20 mouse cellular contexts compared by ENCODE assay signal in genomic region chr10:111723885-111724284, GRCm38 (mm10).
A peak's percentile ranks its signal among the peaks of the same experiment; 100 is the strongest.
DNase-seq lines count a peak whose midpoint lies in the region; ATAC-seq and TF ChIP-seq lines count a peak whose summit lies in the region.
"Had no signal": no experiment of that assay in that cellular context is flagged by ENCODE, and none has a peak within 500 bp of the region (broad histone marks: within the 10 kb centered on the region; RNA-seq: fewer than 3 reads in every experiment).

No protein-coding gene starts in this region.

- H3K79me2 ChIP-seq in myocyte (ENCODE audit: control insufficient read depth, insufficient read depth): no peaks in the 10 kb centered on the region

- no peaks in the 10 kb centered on the region for H3K36me3 ChIP-seq in forebrain, postnatal 0 days (ENCODE audit: insufficient read depth)
- H3K36me3 ChIP-seq in forebrain, embryonic 10.5 days (replicated peaks): no peaks in the 10 kb centered on the region
- H3K36me3 ChIP-seq in midbrain, embryonic 15.5 days (replicated peaks): no peaks in the 10 kb centered on the region
- no peaks in the 10 kb centered on the region for H3K36me3 ChIP-seq in midbrain, embryonic 14.5 days (ENCODE audit: control insufficient read depth, insufficient read depth, low read length)
- H3K36me3 ChIP-seq in myocyte (ENCODE audit: control insufficient read depth, insufficient read depth): no peaks in the 10 kb centered on the region
- H3K36me3 ChIP-seq: embryonic facial prominence, embryonic 13.5 days; embryonic facial prominence, embryonic 15.5 days; forebrain, embryonic 15.5 days had no signal

- no peak overlapping the region for H3K27ac ChIP-seq in forebrain, postnatal 0 days (ENCODE audit: low read depth, low read length)
- no peak overlapping the region for H3K27ac ChIP-seq in forebrain, embryonic 10.5 days
- H3K27ac ChIP-seq in midbrain, embryonic 15.5 days: no peak overlapping the region
- H3K27ac ChIP-seq in midbrain, embryonic 14.5 days (replicated peaks; ENCODE audit: low read depth, low read length): no peak overlapping the region
- H3K27ac ChIP-seq in cerebellum, adult 2 months (ENCODE audit: insufficient read depth, low read length): no peak overlapping the region
- H3K27ac ChIP-seq: embryonic facial prominence, embryonic 13.5 days; embryonic facial prominence, embryonic 15.5 days; forebrain, embryonic 13.5 days; forebrain, embryonic 15.5 days had no signal

- no peak overlapping the region for H3K4me2 ChIP-seq in forebrain, postnatal 0 days (ENCODE audit: low read depth)
- no peak overlapping the region for H3K4me2 ChIP-seq in midbrain, embryonic 15.5 days
- H3K4me2 ChIP-seq in midbrain, embryonic 14.5 days (ENCODE audit: low read length): no peak overlapping the region
- H3K4me2 ChIP-seq in myocyte (ENCODE audit: low read depth): peak overlapping the region; percentile 58
- H3K4me2 ChIP-seq: embryonic facial prominence, embryonic 13.5 days; embryonic facial prominence, embryonic 15.5 days; forebrain, embryonic 13.5 days; forebrain, embryonic 15.5 days had no signal

- DNase-seq in forebrain, postnatal 0 days: no peak
- DNase-seq in forebrain, embryonic 10.5 days (ENCODE audit: extremely low spot score, low spot score): no peak
- no peak for DNase-seq in midbrain, embryonic 14.5 days
- no peak for DNase-seq in cerebellum, adult 2 months
- DNase-seq: B cell, adult 2 months; cerebellum, adult 11-12 months; cerebellum, adult 8-10 months; cerebellum, adult 9-11 months; cerebellum, postnatal 14 days; cerebellum, postnatal 36 days; embryo, embryonic 11 days had no signal

- no peak overlapping the region for H3K4me3 ChIP-seq in forebrain, postnatal 0 days (ENCODE audit: low read depth, low read length)
- no peak overlapping the region for H3K4me3 ChIP-seq in forebrain, embryonic 10.5 days
- no peak overlapping the region for H3K4me3 ChIP-seq in midbrain, embryonic 15.5 days
- H3K4me3 ChIP-seq in midbrain, embryonic 14.5 days (replicated peaks; ENCODE audit: low read depth, low read length): no peak overlapping the region
- no peak overlapping the region for H3K4me3 ChIP-seq in myocyte
- H3K4me3 ChIP-seq in cerebellum, adult 2 months (replicated peaks; ENCODE audit: insufficient read depth, low read depth, low read length): no peak overlapping the region
- H3K4me3 ChIP-seq: embryonic facial prominence, embryonic 13.5 days; embryonic facial prominence, embryonic 15.5 days; erythroblast, embryonic 14.5 days; forebrain, embryonic 13.5 days; forebrain, embryonic 15.5 days had no signal

- no peaks in the 10 kb centered on the region for H3K9me3 ChIP-seq in forebrain, postnatal 0 days (ENCODE audit: low read length)
- H3K9me3 ChIP-seq in forebrain, embryonic 10.5 days: no peaks in the 10 kb centered on the region
- H3K9me3 ChIP-seq in midbrain, embryonic 15.5 days: no peaks in the 10 kb centered on the region
- H3K9me3 ChIP-seq in midbrain, embryonic 14.5 days (ENCODE audit: control insufficient read depth, low read length): no peaks in the 10 kb centered on the region
- H3K9me3 ChIP-seq: embryonic facial prominence, embryonic 13.5 days; embryonic facial prominence, embryonic 15.5 days; forebrain, embryonic 13.5 days; forebrain, embryonic 15.5 days had no signal

- ATAC-seq in forebrain, postnatal 0 days: peak; percentile 71; the same call in 1 of the 2 replicates
- ATAC-seq in midbrain, embryonic 15.5 days (replicated peaks): 0 out of 2 replicates have a peak, but pooled peaks have one; percentile 56
- no peak for ATAC-seq in midbrain, embryonic 14.5 days (ENCODE audit: low FRiP score, low TSS enrichment)
- ATAC-seq: activated CD4-positive, CD25-positive, alpha-beta regulatory T cell, adult 4 months; CD4-positive, CD25-positive, alpha-beta regulatory T cell, adult 4 months; forebrain, embryonic 13.5 days; forebrain, embryonic 15.5 days had no signal

- TF ChIP-seq CTCF in forebrain, postnatal 0 days (IDR thresholded peaks at IDR 0.05; ENCODE audit: low read depth): no peak
- TF ChIP-seq CTCF in cerebellum, adult 2 months (IDR thresholded peaks at IDR 0.05; ENCODE audit: borderline replicate concordance, insufficient read depth, low read depth, low read length): no peak

- no peaks in the 10 kb centered on the region for H3K4me1 ChIP-seq in forebrain, postnatal 0 days (ENCODE audit: insufficient read depth)
- peaks cover 15% of the 10 kb centered on the region for H3K4me1 ChIP-seq in forebrain, embryonic 10.5 days
- no peaks in the 10 kb centered on the region for H3K4me1 ChIP-seq in midbrain, embryonic 15.5 days
- no peaks in the 10 kb centered on the region for H3K4me1 ChIP-seq in midbrain, embryonic 14.5 days (ENCODE audit: control insufficient read depth, insufficient read depth, low read length)
- H3K4me1 ChIP-seq in cerebellum, adult 2 months (ENCODE audit: control insufficient read depth, insufficient read depth, low read length): peaks cover 2% of the 10 kb centered on the region; the same call in 1 of the 2 replicates
- H3K4me1 ChIP-seq: forebrain, embryonic 13.5 days; forebrain, embryonic 15.5 days had no signal

- 77% methylated on average over 2 of the region's 2 CpGs for WGBS in forebrain, postnatal 0 days
- 83% methylated on average over 2 of the region's 2 CpGs for WGBS in forebrain, embryonic 10.5 days
- WGBS in midbrain, embryonic 15.5 days: 84% methylated on average over 2 of the region's 2 CpGs
- WGBS in midbrain, embryonic 14.5 days: 77% methylated on average over 2 of the region's 2 CpGs
- 90% methylated on average over 2 of the region's 2 CpGs for WGBS in cerebellum, adult 2 months

- no peak overlapping the region for H3K9ac ChIP-seq in forebrain, postnatal 0 days
- no peak overlapping the region for H3K9ac ChIP-seq in midbrain, embryonic 15.5 days
- H3K9ac ChIP-seq in midbrain, embryonic 14.5 days (replicated peaks; ENCODE audit: low read length): no peak overlapping the region
- H3K9ac ChIP-seq: embryonic facial prominence, embryonic 13.5 days; embryonic facial prominence, embryonic 15.5 days; forebrain, embryonic 13.5 days; forebrain, embryonic 15.5 days had no signal

- no peaks in the 10 kb centered on the region for H3K27me3 ChIP-seq in forebrain, postnatal 0 days (ENCODE audit: insufficient read depth, low read length)
- H3K27me3 ChIP-seq in forebrain, embryonic 10.5 days (ENCODE audit: poor library complexity, severe bottlenecking): no peaks in the 10 kb centered on the region
- H3K27me3 ChIP-seq in midbrain, embryonic 15.5 days (replicated peaks): no peaks in the 10 kb centered on the region
- H3K27me3 ChIP-seq in midbrain, embryonic 14.5 days (ENCODE audit: control insufficient read depth, insufficient read depth, low read length): no peaks in the 10 kb centered on the region
- no peaks in the 10 kb centered on the region for H3K27me3 ChIP-seq in myocyte (ENCODE audit: control insufficient read depth, insufficient read depth, insufficient read length)
- no peaks in the 10 kb centered on the region for H3K27me3 ChIP-seq in cerebellum, adult 2 months (ENCODE audit: control insufficient read depth, insufficient read depth, low read length)
- H3K27me3 ChIP-seq: embryonic facial prominence, embryonic 13.5 days; embryonic facial prominence, embryonic 15.5 days; forebrain, embryonic 13.5 days; forebrain, embryonic 15.5 days had no signal

- H3ac ChIP-seq in myocyte (ENCODE audit: control insufficient read depth, insufficient read length): no peak overlapping the region

- no peak for TF ChIP-seq POLR2A in myocyte (IDR thresholded peaks at IDR 0.05; ENCODE audit: insufficient read length, low read depth)
- TF ChIP-seq POLR2A in cerebellum, adult 2 months (IDR thresholded peaks at IDR 0.05; ENCODE audit: borderline replicate concordance, insufficient read depth, low read length): no peak

TF ChIP-seq in myocyte, 11 proteins besides CTCF, POLR2A, EP300 and RAD21:
- TF ChIP-seq MYOG (IDR thresholded peaks at IDR 0.05; ENCODE audit: control insufficient read depth in 1 of 3, insufficient read depth in 1 of 3, insufficient read length in 2 of 3, low read depth in 2 of 3): no peak
- no peak for TF ChIP-seq SRF (IDR thresholded peaks at IDR 0.05; ENCODE audit: control insufficient read depth, insufficient read length, low read depth)
- TF ChIP-seq MAX (IDR thresholded peaks at IDR 0.05; ENCODE audit: low read depth): no peak
- TF ChIP-seq USF1 (IDR thresholded peaks at IDR 0.05; ENCODE audit: low read depth): no peak
- no peak for TF ChIP-seq REST (IDR thresholded peaks at IDR 0.05; ENCODE audit: insufficient read depth, insufficient read length)
- TF ChIP-seq TCF12 (IDR thresholded peaks at IDR 0.05; ENCODE audit: insufficient read depth, poor library complexity, severe bottlenecking): no peak
- no peak for TF ChIP-seq TCF3 (IDR thresholded peaks at IDR 0.05; ENCODE audit: insufficient read length, low read depth)
- TF ChIP-seq MYOD1 (IDR thresholded peaks at IDR 0.05; ENCODE audit: control insufficient read depth in 1 of 3, insufficient read length in 2 of 3, low read depth in 2 of 3): no peak
- no peak for TF ChIP-seq CEBPB (IDR thresholded peaks at IDR 0.05; ENCODE audit: insufficient read depth, poor library complexity, severe bottlenecking)
- TF ChIP-seq E2F4 (IDR thresholded peaks at IDR 0.05; ENCODE audit: insufficient read depth): no peak
- TF ChIP-seq POLR2AphosphoS2 (IDR thresholded peaks at IDR 0.05; ENCODE audit: insufficient read length, low read depth): no peak
TF ChIP-seq in myocyte: peak in this region for 0.
